10 mouse cellular contexts compared by ENCODE assay signal in genomic region chr11:120571122-120571521, GRCm38 (mm10). TPM values are rescaled to one million over a fixed set of nuclear protein-coding genes. Genes with fewer than 3 reads are reported as not detected.
DNase-seq lines count a peak whose midpoint lies in the region; ATAC-seq and TF ChIP-seq lines count a peak whose summit lies in the region.
"Had no signal": no experiment of that assay in that cellular context is flagged by ENCODE, and none has a peak within 500 bp of the region (broad histone marks: within the 10 kb centered on the region; RNA-seq: fewer than 3 reads in every experiment).

No protein-coding gene starts in this region.

- intact Hi-C loops in heart, postnatal 10 days (cut with DNase I) = loop anchor here (2.0 kb wide), 1 partner anchor 20 kb away; the partner anchor contains the start of gene Ppp1r27

- H3K9me3 ChIP-seq in heart, embryonic 11.5 days (replicated peaks; ENCODE audit: control insufficient read depth, low read length) = no peaks in the 10 kb centered on the region
- H3K9me3 ChIP-seq in embryonic facial prominence, embryonic 12.5 days = no peaks in the 10 kb centered on the region
- H3K9me3 ChIP-seq in limb, embryonic 10.5 days (replicated peaks) = no peaks in the 10 kb centered on the region
- H3K9me3 ChIP-seq in midbrain, postnatal 0 days (ENCODE audit: low read length) = no peaks in the 10 kb centered on the region

- whole genome bisulfite sequencing in heart, embryonic 11.5 days (ENCODE audit: insufficient replicate concordance) = 27% methylated on average over 3 of the region's 3 CpGs
- 79% methylated on average over 3 of the region's 3 CpGs for WGBS in embryonic facial prominence, embryonic 12.5 days
- 80% methylated on average over 3 of the region's 3 CpGs for WGBS in limb, embryonic 10.5 days
- WGBS in midbrain, postnatal 0 days = 84% methylated on average over 3 of the region's 3 CpGs

- no peak overlapping the region for H3K27ac ChIP-seq in heart, embryonic 11.5 days (ENCODE audit: low read depth, low read length)
- H3K27ac ChIP-seq in embryonic facial prominence, embryonic 12.5 days = no peak overlapping the region
- H3K27ac ChIP-seq in limb, embryonic 10.5 days = 0 out of 2 replicates have a peak overlapping the region, but pooled peaks have one; percentile 94
- H3K27ac ChIP-seq in midbrain, postnatal 0 days (ENCODE audit: low read depth, low read length) = no peak overlapping the region

- H3K9ac ChIP-seq in heart, embryonic 11.5 days (ENCODE audit: low read depth, low read length) = peak overlapping the region; percentile 92; the same call in 1 of the 2 replicates
- H3K9ac ChIP-seq in embryonic facial prominence, embryonic 12.5 days = peak overlapping the region; percentile 99
- H3K9ac ChIP-seq in midbrain, postnatal 0 days (replicated peaks; ENCODE audit: low read length, poor library complexity, severe bottlenecking) = no peak overlapping the region

- no peak for ATAC-seq in heart, embryonic 11.5 days (replicated peaks; ENCODE audit: insufficient number of reproducible peaks, low FRiP score, low TSS enrichment)
- ATAC-seq in embryonic facial prominence, embryonic 12.5 days (ENCODE audit: insufficient number of reproducible peaks, insufficient read depth, low FRiP score, low TSS enrichment) = no peak
- ATAC-seq in midbrain, postnatal 0 days (ENCODE audit: low FRiP score) = no peak

- H3K4me3 ChIP-seq in heart, embryonic 11.5 days (ENCODE audit: low read depth, low read length) = peak overlapping the region; percentile 98
- peak overlapping the region; percentile 99 for H3K4me3 ChIP-seq in embryonic facial prominence, embryonic 12.5 days
- H3K4me3 ChIP-seq in limb, embryonic 10.5 days = peak overlapping the region; percentile 100
- H3K4me3 ChIP-seq in midbrain, postnatal 0 days (ENCODE audit: low read depth, low read length) = peak overlapping the region; percentile 96; the same call in 1 of the 2 replicates

- peaks cover 35% of the 10 kb centered on the region for H3K36me3 ChIP-seq in heart, embryonic 11.5 days (ENCODE audit: control insufficient read depth, insufficient read depth, low read length)
- peaks cover 49% of the 10 kb centered on the region for H3K36me3 ChIP-seq in embryonic facial prominence, embryonic 12.5 days
- H3K36me3 ChIP-seq in limb, embryonic 10.5 days = peaks cover 57% of the 10 kb centered on the region
- peaks cover 32% of the 10 kb centered on the region for H3K36me3 ChIP-seq in midbrain, postnatal 0 days (ENCODE audit: insufficient read depth, low read length)

- H3K4me1 ChIP-seq in heart, embryonic 11.5 days (ENCODE audit: control insufficient read depth, insufficient read depth, low read length) = peaks cover 16% of the 10 kb centered on the region
- peaks cover 23% of the 10 kb centered on the region for H3K4me1 ChIP-seq in embryonic facial prominence, embryonic 12.5 days
- peaks cover 21% of the 10 kb centered on the region for H3K4me1 ChIP-seq in limb, embryonic 10.5 days
- H3K4me1 ChIP-seq in midbrain, postnatal 0 days (ENCODE audit: insufficient read depth, low read length) = peaks cover 6% of the 10 kb centered on the region

- peak overlapping the region; percentile 86 for H3K4me2 ChIP-seq in heart, embryonic 11.5 days
- H3K4me2 ChIP-seq in embryonic facial prominence, embryonic 12.5 days (replicated peaks) = peak overlapping the region; percentile 95
- H3K4me2 ChIP-seq in midbrain, postnatal 0 days (ENCODE audit: low read depth, low read length, poor library complexity, severe bottlenecking) = 0 out of 2 replicates have a peak overlapping the region, but pooled peaks have one; percentile 62

- TF ChIP-seq CTCF in midbrain, postnatal 0 days (IDR thresholded peaks at IDR 0.05) = no peak

- no peak for DNase-seq in heart, postnatal 10 days
- no peak for DNase-seq in limb, embryonic 10.5 days (ENCODE audit: low spot score)
- no peak for DNase-seq in midbrain, postnatal 0 days (ENCODE audit: low spot score)
- DNase-seq in thymus, postnatal 10 days (ENCODE audit: low spot score in 2 of 2) = no peak
- DNase-seq in frontal cortex, postnatal 10 days (ENCODE audit: low spot score in 2 of 2) = no peak
- no peak for DNase-seq in embryo, embryonic 10.5 days (ENCODE audit: low spot score)

- no peaks in the 10 kb centered on the region for H3K27me3 ChIP-seq in heart, embryonic 11.5 days (ENCODE audit: control insufficient read depth, insufficient read depth, low read length)
- no peaks in the 10 kb centered on the region for H3K27me3 ChIP-seq in embryonic facial prominence, embryonic 12.5 days
- H3K27me3 ChIP-seq in limb, embryonic 10.5 days (ENCODE audit: low read depth, poor library complexity, severe bottlenecking) = no peaks in the 10 kb centered on the region
- no peaks in the 10 kb centered on the region for H3K27me3 ChIP-seq in midbrain, postnatal 0 days (ENCODE audit: insufficient read depth, low read length)

RNA-seq across cellular contexts. Expression of gene P4hb, which starts 1.9 kb away (rescaled TPM):
- polyA plus RNA-seq in heart, embryonic 11.5 days (2014; fragmentation: Nextera tagmentation; extraction: Ambion mirVana) = 506 and 569 TPM in 2 replicates
- 100 to 1,000 TPM; 306 to 311 TPM for total RNA-seq in heart, postnatal 10 days (2021)
- polyA plus RNA-seq in embryonic facial prominence, embryonic 12.5 days (2016; fragmentation: Nextera tagmentation; extraction: Ambion mirVana) = 622 and 637 TPM in 2 replicates
- polyA plus RNA-seq in limb, embryonic 10.5 days (2016; fragmentation: Nextera tagmentation; extraction: Ambion mirVana) = 613 and 656 TPM in 2 replicates
- total RNA-seq in midbrain, postnatal 0 days (2014; rRNA removed) = 161 and 165 TPM in 2 replicates
- polyA plus RNA-seq in midbrain, postnatal 0 days (2015; fragmentation: Nextera tagmentation; extraction: Ambion mirVana) = 191 and 209 TPM in 2 replicates

RNA-seq across cellular contexts. Expression of gene Arhgdia, which starts 10.3 kb away (rescaled TPM):
- polyA plus RNA-seq in heart, embryonic 11.5 days (2014; fragmentation: Nextera tagmentation; extraction: Ambion mirVana) = 468 and 477 TPM in 2 replicates
- total RNA-seq in heart, postnatal 10 days (2021) = 100 to 1,000 TPM; 236 to 257 TPM
- 561 and 568 TPM in 2 replicates for polyA plus RNA-seq in embryonic facial prominence, embryonic 12.5 days (2016; fragmentation: Nextera tagmentation; extraction: Ambion mirVana)
- polyA plus RNA-seq in limb, embryonic 10.5 days (2016; fragmentation: Nextera tagmentation; extraction: Ambion mirVana) = 742 and 814 TPM in 2 replicates
- total RNA-seq in midbrain, postnatal 0 days (2014; rRNA removed) = 233 and 286 TPM in 2 replicates
- polyA plus RNA-seq in midbrain, postnatal 0 days (2015; fragmentation: Nextera tagmentation; extraction: Ambion mirVana) = 390 and 417 TPM in 2 replicates

RNA-seq across cellular contexts. Expression of gene Ppp1r27, which starts 20.2 kb away (rescaled TPM):
- not detected in 2 replicates for polyA plus RNA-seq in heart, embryonic 11.5 days (2014; fragmentation: Nextera tagmentation; extraction: Ambion mirVana)
- total RNA-seq in heart, postnatal 10 days (2021) = under 1 TPM in 1 of 2 experiments, not detected in 1; 0.60 TPM
- polyA plus RNA-seq in embryonic facial prominence, embryonic 12.5 days (2016; fragmentation: Nextera tagmentation; extraction: Ambion mirVana) = 0.36 TPM in 1 of 2 replicates, not detected in the other
- 0.25 and 0.26 TPM in 2 replicates for polyA plus RNA-seq in limb, embryonic 10.5 days (2016; fragmentation: Nextera tagmentation; extraction: Ambion mirVana)
- not detected in 2 replicates for total RNA-seq in midbrain, postnatal 0 days (2014; rRNA removed)
- not detected in 2 replicates for polyA plus RNA-seq in midbrain, postnatal 0 days (2015; fragmentation: Nextera tagmentation; extraction: Ambion mirVana)
- total RNA-seq: common myeloid progenitor, adult 5-6 weeks; megakaryocyte-erythroid progenitor cell, adult 5-6 weeks had no signal

RNA-seq across cellular contexts. Expression of gene Mcrip1, which starts 21.6 kb away (rescaled TPM):
- 157 and 168 TPM in 2 replicates for polyA plus RNA-seq in heart, embryonic 11.5 days (2014; fragmentation: Nextera tagmentation; extraction: Ambion mirVana)
- 10 to 100 TPM; 70.5 to 72.7 TPM for total RNA-seq in heart, postnatal 10 days (2021)
- 234 and 242 TPM in 2 replicates for polyA plus RNA-seq in embryonic facial prominence, embryonic 12.5 days (2016; fragmentation: Nextera tagmentation; extraction: Ambion mirVana)
- 223 and 235 TPM in 2 replicates for polyA plus RNA-seq in limb, embryonic 10.5 days (2016; fragmentation: Nextera tagmentation; extraction: Ambion mirVana)
- total RNA-seq in midbrain, postnatal 0 days (2014; rRNA removed) = 132 and 138 TPM in 2 replicates
- 243 and 270 TPM in 2 replicates for polyA plus RNA-seq in midbrain, postnatal 0 days (2015; fragmentation: Nextera tagmentation; extraction: Ambion mirVana)

RNA-seq across cellular contexts. Expression of gene Alyref, which starts 27.0 kb away (rescaled TPM):
- 333 and 334 TPM in 2 replicates for polyA plus RNA-seq in heart, embryonic 11.5 days (2014; fragmentation: Nextera tagmentation; extraction: Ambion mirVana)
- 10 to 100 TPM; 86.1 to 88.3 TPM for total RNA-seq in heart, postnatal 10 days (2021)
- polyA plus RNA-seq in embryonic facial prominence, embryonic 12.5 days (2016; fragmentation: Nextera tagmentation; extraction: Ambion mirVana) = 683 and 688 TPM in 2 replicates
- 720 and 728 TPM in 2 replicates for polyA plus RNA-seq in limb, embryonic 10.5 days (2016; fragmentation: Nextera tagmentation; extraction: Ambion mirVana)
- 70.8 and 86.9 TPM in 2 replicates for total RNA-seq in midbrain, postnatal 0 days (2014; rRNA removed)
- polyA plus RNA-seq in midbrain, postnatal 0 days (2015; fragmentation: Nextera tagmentation; extraction: Ambion mirVana) = 130 and 145 TPM in 2 replicates
